Comparison of ENCODE assay signal across 1 mouse cellular context in the genomic region with DNA sequence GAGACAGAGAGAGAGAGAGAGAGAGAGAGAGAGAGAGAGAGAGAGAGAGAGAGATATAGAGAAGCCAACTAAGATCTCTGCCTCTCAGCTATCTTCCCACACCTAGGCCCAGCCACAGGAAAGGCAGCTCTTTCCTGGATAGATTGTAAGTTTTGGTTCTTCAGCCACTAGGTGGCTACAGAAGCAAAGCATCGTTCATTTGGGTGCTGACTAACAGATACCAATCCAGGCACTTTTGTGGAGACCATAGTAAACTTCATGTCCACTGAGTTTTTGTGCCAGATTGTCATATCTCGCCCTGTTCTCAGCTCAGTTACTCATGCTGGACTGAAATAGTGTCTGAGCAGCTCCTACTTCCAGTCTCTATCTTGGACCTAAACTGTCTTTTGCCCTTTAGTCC.
TF ChIP-seq lines count a peak whose summit lies in the region.

No protein-coding gene starts in this region.

TF ChIP-seq in CH12.LX, 34 proteins besides CTCF, POLR2A, EP300 and RAD21 (continued from another document):
- TF ChIP-seq CHD2 (IDR thresholded peaks at IDR 0.05; ENCODE audit: low read length) (no peak), RCOR1 (conservative IDR thresholded peaks at IDR 0.05; ENCODE audit: low read depth, low read length) (no peak), MAZ (IDR thresholded peaks at IDR 0.05; ENCODE audit: low read depth, low read length) (peak; percentile 55; the same call in 1 of the 2 replicates), UBTF (IDR thresholded peaks at IDR 0.05; ENCODE audit: low read depth, low read length) (no peak), ZNF384 (IDR thresholded peaks at IDR 0.05; ENCODE audit: low read depth, low read length) (no peak), TCF12 (IDR thresholded peaks at IDR 0.05; ENCODE audit: low read depth, low read length) (0 out of 2 replicates have a peak, but pooled peaks have one; percentile 37), ZMIZ1 (IDR thresholded peaks at IDR 0.05; ENCODE audit: low read depth, low read length) (no peak), BHLHE40 (IDR thresholded peaks at IDR 0.05; ENCODE audit: low read depth, low read length) (no peak), PAX5 (IDR thresholded peaks at IDR 0.05; ENCODE audit: low read length) (no peak), NELFE (IDR thresholded peaks at IDR 0.05; ENCODE audit: low read depth, low read length) (no peak), MYC (IDR thresholded peaks at IDR 0.05; ENCODE audit: low read depth, low read length) (no peak), CHD1 (IDR thresholded peaks at IDR 0.05; ENCODE audit: low read depth, low read length) (no peak)
